Mouse (Mus musculus) heart, postnatal 0 days (tissue): ENCODE measurements around the gene Krt80.

Experiments used
- CTCF ChIP-seq: IDR thresholded peaks from 2 replicates; pipeline ENCODE4 v1.5.1; 2016; ENCODE audit warnings: antibody characterized with exemption, control low read depth, low read depth
- EP300 ChIP-seq: IDR thresholded peaks from 2 replicates; pipeline ENCODE4 v1.6.1; 2016; ENCODE audit warnings: antibody characterized with exemption, low read depth

DNA sequence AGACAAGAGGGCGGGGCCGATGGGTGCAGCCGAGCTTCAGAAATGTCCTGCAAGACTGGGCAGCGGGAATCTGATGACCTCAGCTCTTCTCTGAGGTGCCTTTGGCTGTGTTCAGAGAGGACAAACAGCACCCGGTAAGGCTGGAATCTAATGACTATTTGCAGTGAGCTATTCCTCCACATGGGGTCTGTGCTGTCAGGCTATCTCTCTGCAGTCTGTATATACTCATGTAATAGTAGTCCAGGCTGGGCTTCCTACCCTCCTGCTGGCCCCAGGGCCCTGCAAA, 6.8 kb upstream of the Krt80 start:
- TF ChIP-seq CTCF (no peak), EP300 (no peak)
